Mouse (Mus musculus) ES-Bruce4 (cell line): ENCODE data around the gene Oaz1. TPM values are rescaled to one million over a fixed set of nuclear protein-coding genes. Genes with fewer than 3 reads are reported as not detected.

Experiments
- H3K27ac ChIP-seq: 2 replicates; pipeline ENCODE4 v1.5.1; 2012; ENCODE audit warnings: low read length, inconsistent platforms; ENCODE audit not compliant: insufficient read depth
- H3K27me3 ChIP-seq: 2 replicates; pipeline ENCODE4 v1.6.1; 2012; ENCODE audit warnings: mild to moderate bottlenecking, low read length, inconsistent platforms; ENCODE audit not compliant: control insufficient read depth, poor library complexity, insufficient read depth, severe bottlenecking
- H3K36me3 ChIP-seq: 2 replicates; pipeline ENCODE4 v1.6.1; 2012; ENCODE audit warnings: inconsistent platforms, mild to moderate bottlenecking, low read length, moderate library complexity; ENCODE audit not compliant: control insufficient read depth, poor library complexity, insufficient read depth, severe bottlenecking
- H3K4me1 ChIP-seq: one replicate; pipeline ENCODE4 v1.8.1; 2011; ENCODE audit warnings: low read length; ENCODE audit not compliant: control insufficient read depth, insufficient read depth
- H3K4me3 ChIP-seq: 2 replicates; pipeline ENCODE4 v1.5.1; 2011; ENCODE audit warnings: low read depth, mild to moderate bottlenecking, low read length
- H3K9ac ChIP-seq: 2 replicates; pipeline ENCODE4 v1.6.1; 2012; ENCODE audit warnings: low read depth, mild to moderate bottlenecking, inconsistent platforms; ENCODE audit not compliant: poor library complexity, severe bottlenecking
- H3K9me3 ChIP-seq: replicated peaks from 2 replicates; pipeline ENCODE4 v1.6.1; 2012; ENCODE audit warnings: mild to moderate bottlenecking, low read length, inconsistent platforms; ENCODE audit not compliant: control insufficient read depth, poor library complexity, insufficient read depth, severe bottlenecking
- CTCF ChIP-seq: IDR thresholded peaks from one replicate; pipeline ENCODE4 v1.8.1; 2011; ENCODE audit warnings: low read depth, low read length
- EP300 ChIP-seq: IDR thresholded peaks from 2 replicates; pipeline ENCODE4 v1.6.1; 2011; ENCODE audit warnings: low read depth, low read length; ENCODE audit not compliant: insufficient read depth
- POLR2A ChIP-seq: IDR thresholded peaks from one replicate; pipeline ENCODE4 v1.8.1; 2011; ENCODE audit warnings: low read length; ENCODE audit not compliant: insufficient read depth
- polyA plus RNA-seq: library from polyadenylated mRNA; stranded (reverse); fragments of >200 nt; gene quantifications from 2 replicates; pipeline ENCODE4 v1.2.4, GENCODE M21; 2011; ENCODE audit warnings: low read depth; ENCODE audit not compliant: missing spikeins, insufficient read depth, insufficient read length

Oaz1 gene
- polyA plus RNA-seq, 1 experiment, result 471 TPM

GRCm38 (mm10) chr10:80832818-80833217 lies 6.4 kb downstream of the Oaz1 start:
- H3K4me3 ChIP-seq, result no peak overlapping the region
- no peaks in the 10 kb centered on the region for H3K9me3 ChIP-seq
- H3K27me3 ChIP-seq, result 0 out of 2 replicates have a peak, but pooled peaks cover 1% of the 10 kb centered on the region
- H3K36me3 ChIP-seq, result peaks cover 3% of the 10 kb centered on the region
- TF ChIP-seq POLR2A (no peak), CTCF (no peak), EP300 (no peak)
- no peak overlapping the region for H3K27ac ChIP-seq
- H3K4me1 ChIP-seq, result no peaks in the 10 kb centered on the region
- no peak overlapping the region for H3K9ac ChIP-seq

DNA sequence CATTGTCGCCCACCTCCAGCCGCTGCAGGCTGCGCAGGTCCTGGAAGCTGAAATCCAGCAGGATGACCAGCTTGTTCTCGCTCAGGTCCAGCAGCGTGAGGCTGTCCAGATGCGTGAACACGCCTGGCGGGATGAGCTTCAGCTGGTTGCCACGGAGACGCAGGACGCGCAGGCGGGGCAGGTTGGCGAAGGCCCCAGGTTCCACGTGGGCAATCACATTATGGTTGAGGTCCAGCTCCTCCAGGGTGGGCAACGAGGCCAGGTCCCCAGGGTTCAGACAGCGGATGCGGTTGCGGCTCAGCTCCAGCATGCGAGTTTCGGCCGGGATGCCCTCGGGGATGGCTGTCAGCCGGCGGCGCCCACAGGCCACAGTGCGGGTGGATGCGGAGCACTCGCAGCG lies 9.2 kb downstream of the Oaz1 start:
- Histone ChIP-seq H3K36me3 (no peaks in the 10 kb centered on the region), H3K9ac (no peak overlapping the region), H3K4me3 (peak overlapping the region; percentile 24), H3K9me3 (no peaks in the 10 kb centered on the region), H3K27ac (no peak overlapping the region), H3K4me1 (no peaks in the 10 kb centered on the region), H3K27me3 (0 out of 2 replicates have a peak, but pooled peaks cover 1% of the 10 kb centered on the region)
- TF ChIP-seq CTCF (no peak), EP300 (no peak), POLR2A (no peak)

GRCm38 (mm10) chr10:80836949-80837379 lies 10.5 kb downstream of the Oaz1 start:
- no peaks in the 10 kb centered on the region for H3K4me1 ChIP-seq
- TF ChIP-seq CTCF (no peak), EP300 (no peak), POLR2A (no peak)
- 0 out of 2 replicates have a peak, but pooled peaks cover 1% of the 10 kb centered on the region for H3K27me3 ChIP-seq
- H3K9ac ChIP-seq, result no peak overlapping the region
- H3K27ac ChIP-seq, result no peak overlapping the region
- no peak overlapping the region for H3K4me3 ChIP-seq
- no peaks in the 10 kb centered on the region for H3K36me3 ChIP-seq
- H3K9me3 ChIP-seq, result no peaks in the 10 kb centered on the region

GRCm38 (mm10) chr10:80837827-80838226 lies 11.4 kb downstream of the Oaz1 start:
- Histone ChIP-seq H3K27me3 (0 out of 2 replicates have a peak, but pooled peaks cover 1% of the 10 kb centered on the region), H3K9ac (no peak overlapping the region), H3K36me3 (no peaks in the 10 kb centered on the region), H3K4me3 (no peak overlapping the region), H3K4me1 (no peaks in the 10 kb centered on the region), H3K27ac (no peak overlapping the region), H3K9me3 (no peaks in the 10 kb centered on the region)
- no peak for TF ChIP-seq EP300

- no peak overlapping the region for H3K4me3 ChIP-seq
- H3K4me1 ChIP-seq, result no peaks in the 10 kb centered on the region
- H3K9me3 ChIP-seq, result no peaks in the 10 kb centered on the region
- TF ChIP-seq EP300 (no peak), POLR2A (no peak), CTCF (no peak)
- H3K36me3 ChIP-seq, result no peaks in the 10 kb centered on the region
- H3K27ac ChIP-seq, result no peak overlapping the region
- H3K27me3 ChIP-seq, result 0 out of 2 replicates have a peak, but pooled peaks cover 1% of the 10 kb centered on the region
- H3K9ac ChIP-seq, result no peak overlapping the region
Measured at GRCm38 (mm10) chr10:80838346-80838912, 12.0 kb downstream of the Oaz1 start.

DNA sequence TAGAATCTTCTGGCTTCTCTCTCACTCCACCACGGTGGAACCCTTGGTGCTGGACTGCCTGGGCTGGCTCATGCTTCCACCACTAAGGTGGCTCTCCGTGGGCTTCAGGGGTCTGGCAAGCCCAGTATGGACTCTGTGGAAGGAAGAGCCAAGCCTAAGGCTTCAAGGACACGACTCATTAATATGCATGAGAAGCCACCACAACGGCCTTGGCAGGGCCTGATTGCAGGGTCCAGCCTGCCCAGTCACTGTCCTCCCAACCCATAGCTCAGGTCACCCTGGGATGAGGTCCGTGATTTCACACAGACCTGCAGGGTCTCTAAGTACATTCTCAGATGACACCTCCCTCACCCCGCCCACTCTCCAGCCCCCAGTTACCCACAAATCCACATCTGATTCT lies 13.4 kb downstream of the Oaz1 start:
- H3K9me3 ChIP-seq, result no peaks in the 10 kb centered on the region
- TF ChIP-seq POLR2A, result no peak
- TF ChIP-seq CTCF, result no peak
- no peak for TF ChIP-seq EP300
- H3K27me3 ChIP-seq, result 0 out of 2 replicates have a peak, but pooled peaks cover 1% of the 10 kb centered on the region
- no peaks in the 10 kb centered on the region for H3K36me3 ChIP-seq
- H3K9ac ChIP-seq, result no peak overlapping the region
- H3K4me3 ChIP-seq, result no peak overlapping the region
- H3K27ac ChIP-seq, result no peak overlapping the region
- H3K4me1 ChIP-seq, result no peaks in the 10 kb centered on the region
